Mouse (Mus musculus) regulatory T cell (primary cell): ENCODE results near the gene Tmem209.

Source experiments
- in situ Hi-C: fragments of 300-600 bp; cut with MboI, MseI; formaldehyde crosslinking; loops from one replicate; pipeline ENCODE4 v1.15.1; 2025; ENCODE audit warnings: high pct_unique_total_duplicates

Gene Tmem209

DNA sequence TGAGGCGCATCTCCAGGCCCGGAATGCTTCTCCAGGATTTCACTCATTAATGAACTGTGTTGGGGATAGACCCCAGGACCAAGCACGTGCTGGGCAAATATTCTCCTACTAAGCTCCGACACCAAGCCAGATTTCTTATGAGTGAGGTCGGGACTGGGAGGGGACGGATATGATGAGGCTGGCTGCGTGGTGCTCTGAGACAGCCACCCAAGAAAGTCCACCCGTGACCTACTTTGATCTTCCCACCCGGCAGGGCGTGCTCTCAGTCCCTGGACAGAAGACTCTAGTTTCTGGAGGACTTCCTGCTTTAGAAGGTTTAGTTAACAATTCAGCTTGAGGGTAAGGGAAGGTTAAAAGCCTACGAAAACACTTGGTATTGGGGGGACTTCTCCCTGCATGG, 44.0 kb downstream of the Tmem209 start:
- in situ Hi-C loops, result loop anchor here (10.0 kb wide), 1 partner anchor 339 kb away; no protein-coding TSS in a partner anchor

DNA sequence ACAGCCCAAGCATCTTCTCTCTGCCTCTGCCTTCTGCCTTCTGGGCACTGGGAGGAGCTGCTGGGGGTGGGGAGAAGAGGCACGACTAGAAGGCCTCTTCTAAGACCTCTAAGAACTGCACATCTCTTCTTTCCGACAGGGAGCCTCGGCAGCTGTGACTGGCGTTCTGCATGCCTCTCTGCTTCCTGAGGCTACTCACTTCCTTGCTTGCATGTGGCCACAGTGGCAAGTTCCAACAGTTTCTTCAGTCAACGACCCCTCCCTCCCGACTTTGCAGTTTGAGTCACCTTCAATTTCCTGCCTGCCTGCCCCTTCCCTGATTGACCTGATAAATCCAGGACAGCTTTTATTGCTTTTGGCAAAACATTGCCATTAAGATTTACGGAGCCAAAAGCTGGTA, 46.8 kb downstream of the Tmem209 start:
- in situ Hi-C loops, result loop anchor here (5.0 to 10.0 kb wide), 2 partner anchors 51 to 342 kb away; no protein-coding TSS in a partner anchor

GRCm38 (mm10) chr6:30461755-30462344, 47.7 kb downstream of the Tmem209 start:
- in situ Hi-C loops, result loop anchor here (5.0 to 10.0 kb wide), 2 partner anchors 50 to 343 kb away; no protein-coding TSS in a partner anchor

DNA sequence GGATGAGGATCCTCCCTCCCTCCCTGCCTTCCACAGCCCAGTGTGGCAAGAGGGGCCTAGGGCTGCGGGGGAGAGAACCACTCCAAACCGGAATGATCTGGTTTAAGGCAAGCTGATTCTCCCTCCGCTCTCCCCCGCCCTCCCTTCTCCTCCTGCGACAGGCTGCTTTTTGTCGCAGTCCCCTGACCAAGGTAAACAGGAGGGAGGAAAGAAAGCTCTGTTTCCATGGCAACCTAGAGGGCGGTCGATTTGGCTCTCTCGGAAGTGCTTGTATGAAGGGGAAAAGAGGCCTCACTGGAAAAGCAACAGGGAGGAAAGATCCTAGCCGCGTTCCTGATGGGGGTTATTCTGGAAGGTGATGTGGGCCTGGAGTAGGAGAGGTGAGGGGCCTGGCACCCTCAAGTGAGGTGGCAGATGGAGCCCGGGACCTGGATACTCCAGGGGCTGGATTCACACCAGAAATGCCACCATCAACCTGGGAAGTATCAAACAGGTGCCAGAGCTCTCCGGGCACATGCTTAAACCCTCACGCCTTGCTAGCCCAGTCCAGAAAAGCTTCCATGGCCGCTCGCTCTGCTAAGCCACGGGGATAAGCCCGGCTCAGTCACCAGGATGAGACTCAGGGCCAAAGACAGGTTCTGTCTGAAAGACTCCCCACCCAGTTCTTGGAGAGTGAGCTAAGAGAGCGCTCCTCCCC, 48.7 kb downstream of the Tmem209 start:
- in situ Hi-C loops, result loop anchor here (5.0 to 10.0 kb wide), 2 partner anchors 49 to 344 kb away; no protein-coding TSS in a partner anchor

DNA sequence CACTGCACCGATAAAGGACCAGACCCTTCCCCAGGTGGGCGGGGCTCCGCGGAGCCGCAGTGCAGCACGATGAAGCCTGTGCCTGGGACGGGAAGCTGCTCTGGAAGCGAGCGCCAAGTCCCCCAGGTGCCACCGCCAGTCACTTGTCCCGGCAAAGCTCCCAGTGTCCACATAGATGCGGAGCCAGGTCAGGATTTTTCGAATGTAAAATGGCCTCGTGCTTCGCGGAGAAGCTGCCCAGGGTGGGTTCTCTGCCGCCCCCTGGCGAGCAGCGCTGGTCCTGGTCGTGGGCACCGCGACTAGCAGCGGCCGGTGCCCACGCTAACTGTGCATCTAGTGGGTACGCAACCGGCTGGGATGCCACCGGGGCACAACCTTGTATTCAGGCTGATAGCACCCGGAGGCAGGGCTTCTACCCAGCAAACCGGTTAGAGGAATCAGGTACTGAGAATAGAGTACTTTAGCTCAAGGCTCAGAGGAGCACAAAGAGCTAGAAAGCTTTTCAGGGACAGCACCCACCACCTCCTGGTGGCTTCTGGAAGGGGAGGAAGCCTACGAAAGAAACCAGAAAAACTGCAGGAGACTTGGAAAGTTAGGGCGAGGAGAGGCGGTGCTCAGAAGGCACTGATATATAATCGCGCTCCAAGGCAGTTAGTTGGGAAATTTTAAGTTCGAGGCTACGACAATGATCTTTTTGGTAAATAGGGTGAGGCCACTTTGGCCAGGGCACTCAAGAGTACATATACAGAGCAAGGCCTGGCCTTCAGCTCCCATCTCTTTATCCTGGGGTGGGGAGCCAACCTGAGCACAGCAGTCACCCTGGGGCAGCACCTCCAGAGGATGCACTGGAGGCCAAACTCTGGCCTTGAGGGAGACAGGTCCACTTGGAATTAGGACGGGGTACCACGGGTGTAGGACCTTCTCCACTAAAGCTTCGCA, 49.5 kb downstream of the Tmem209 start:
- in situ Hi-C loops, result loop anchor here (5.0 to 10.0 kb wide), 2 partner anchors 48 to 345 kb away; no protein-coding TSS in a partner anchor

DNA sequence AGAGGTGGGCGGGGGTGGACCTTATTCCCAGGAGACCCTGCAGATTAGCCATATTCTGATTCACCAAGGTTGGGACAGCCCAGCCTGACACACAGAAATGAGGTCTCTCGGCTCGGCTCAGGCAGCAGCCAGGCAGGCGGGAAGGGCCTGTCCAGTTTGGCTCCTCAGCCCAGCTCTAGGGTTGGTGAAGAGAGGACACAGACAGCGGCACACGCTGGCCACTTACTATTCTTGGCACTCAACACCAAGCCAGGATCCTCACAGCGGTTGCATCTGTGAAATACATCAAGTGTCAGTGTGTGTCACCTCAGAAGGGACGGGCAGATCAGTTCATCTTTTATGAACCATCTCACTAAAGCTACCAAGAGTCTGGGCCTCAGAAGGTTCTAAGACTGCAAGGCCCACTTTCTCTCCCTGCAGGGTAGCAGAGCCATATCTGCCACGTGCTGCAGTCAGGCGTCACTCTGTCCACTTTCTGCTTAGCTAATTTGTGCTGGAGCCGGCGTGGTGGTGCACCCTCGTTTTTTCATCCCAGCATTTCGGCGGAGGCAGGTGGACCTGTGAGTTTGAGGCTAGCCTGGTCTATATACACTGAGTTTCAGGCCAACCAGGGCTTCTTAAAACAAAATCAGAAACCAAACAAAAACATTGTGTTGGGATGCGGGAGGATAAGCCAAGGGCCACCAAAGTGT, 50.4 kb downstream of the Tmem209 start:
- in situ Hi-C loops, result no loop called here

- in situ Hi-C loops, result no loop called here
These were observed 51.0 kb downstream of the Tmem209 start for GRCm38 (mm10) chr6:30458626-30459025.

DNA sequence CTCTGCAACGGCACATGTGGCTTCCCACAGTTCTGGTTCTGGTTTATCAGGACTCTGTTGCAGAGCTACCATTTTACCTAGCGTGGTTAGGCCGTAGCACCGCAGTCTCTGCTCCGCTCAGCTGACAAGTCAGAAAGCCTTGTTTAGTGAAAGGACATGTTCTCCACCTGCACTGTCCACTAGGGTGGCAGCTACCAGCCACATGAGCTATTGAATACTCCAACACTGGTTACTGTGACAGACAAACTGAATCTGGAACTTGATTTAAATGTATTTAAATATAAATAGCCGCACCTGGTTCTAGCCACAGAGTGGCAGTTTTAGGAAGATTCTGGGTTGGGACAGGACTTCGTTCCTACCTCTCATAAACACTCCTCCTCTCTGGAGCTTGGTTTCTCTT, 52.6 kb downstream of the Tmem209 start:
- in situ Hi-C loops, result no loop called here

DNA sequence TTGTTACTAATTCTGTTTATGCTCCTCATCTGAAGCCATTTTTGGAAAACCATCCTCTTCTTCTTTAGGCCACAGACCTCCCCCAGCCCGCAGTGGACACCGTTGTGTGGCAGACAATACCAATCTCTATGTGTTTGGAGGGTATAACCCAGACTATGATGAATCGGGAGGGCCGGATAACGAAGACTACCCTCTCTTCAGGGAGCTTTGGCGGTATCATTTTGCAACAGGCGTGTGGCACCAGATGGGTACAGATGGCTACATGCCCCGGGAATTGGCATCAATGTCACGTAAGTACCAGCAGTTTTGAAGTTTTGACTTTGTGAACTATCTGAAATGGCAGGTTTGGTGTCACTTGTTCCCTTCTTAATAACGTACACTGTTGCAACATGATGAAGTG, 70.0 kb downstream of the Tmem209 start:
- in situ Hi-C loops, result no loop called here

DNA sequence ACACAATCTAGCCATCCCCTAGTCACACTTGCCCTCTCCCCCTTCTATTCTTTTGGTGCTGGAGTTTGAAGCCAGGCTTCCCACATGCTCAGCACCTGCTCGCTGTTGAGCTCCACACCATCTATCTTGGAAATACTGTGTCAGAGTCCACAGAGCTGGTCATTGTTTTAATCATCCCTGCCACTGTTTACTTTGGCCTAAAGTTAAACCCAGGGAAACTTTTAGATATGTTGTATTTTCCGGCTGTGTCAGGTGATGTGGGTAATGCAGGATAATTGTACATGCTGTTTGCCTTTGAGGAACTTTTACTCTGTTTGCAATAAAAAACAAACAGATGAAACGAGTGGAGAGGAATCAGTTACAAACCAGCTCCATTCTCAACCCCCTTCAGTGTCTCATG, 72.5 kb downstream of the Tmem209 start:
- in situ Hi-C loops, result no loop called here

GRCm38 (mm10) chr6:30436476-30436875, 73.1 kb downstream of the Tmem209 start:
- in situ Hi-C loops, result no loop called here

DNA sequence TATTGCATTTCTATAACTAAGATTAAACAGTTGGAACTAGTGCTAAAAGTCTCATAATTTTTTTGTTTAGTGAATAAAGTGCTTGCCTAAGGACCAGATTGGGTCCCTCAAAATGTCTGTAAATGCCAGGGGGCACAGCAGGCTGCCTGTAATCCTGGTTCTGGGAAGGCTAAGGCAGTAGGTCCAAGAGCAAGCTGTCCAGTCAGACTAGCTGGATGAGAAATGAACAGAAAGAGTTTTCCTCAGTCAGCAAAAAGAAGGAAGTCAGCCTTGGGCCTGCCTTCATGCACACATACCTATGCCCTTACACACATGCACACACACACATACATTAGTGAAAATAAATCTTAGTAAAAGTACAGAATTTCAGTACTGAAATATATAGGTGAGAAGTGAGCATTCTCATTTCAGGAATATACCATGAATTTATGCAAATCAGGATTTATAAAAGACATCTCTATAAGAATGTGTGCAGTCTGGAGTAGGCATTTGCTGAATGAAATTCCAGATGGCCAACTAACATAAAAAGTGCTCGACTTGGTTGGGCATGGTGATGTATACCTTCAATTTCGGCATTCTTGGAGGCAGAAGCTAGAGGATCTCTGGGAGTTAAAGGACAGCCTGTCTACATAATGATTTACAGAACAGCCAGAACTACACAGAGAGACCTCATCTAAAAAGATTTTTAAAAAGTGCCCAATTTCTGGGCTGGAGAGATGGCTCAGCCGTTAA, 77.0 kb downstream of the Tmem209 start:
- in situ Hi-C loops, result no loop called here
